Mouse (Mus musculus) limb, embryonic 15.5 days (tissue): ENCODE measurements at regions not wholly inside any gene's neighbourhood (a gene's known extent, or its start where the extent isn't known, plus 50 kb on each side); places are given as distances from the start of the nearest gene placed in this dataset.
"Not testable (repeated sequence)": the region's sequence is repeated elsewhere in the genome, so short reads cannot be mapped to it uniquely, and the experiment has no call there.

Experiments used
- ATAC-seq: fragments of 200-750 bp; cut with Nextera tagmentation; 2 replicates; pipeline ENCODE4 v1.8.0; 2017; ENCODE audit warnings: low read depth, moderate TSS enrichment; ENCODE audit not compliant: insufficient number of reproducible peaks, low FRiP score, low TSS enrichment
- H3K27ac ChIP-seq: fragments of 300-500 bp; sonication (generic); 2 replicates; pipeline ENCODE4 v1.5.1; 2015; ENCODE audit warnings: moderate library complexity, mild to moderate bottlenecking, inconsistent platforms
- H3K27me3 ChIP-seq: fragments of 300-500 bp; sonication (generic); 2 replicates; pipeline ENCODE4 v1.6.1; 2015; ENCODE audit warnings: inconsistent platforms
- H3K36me3 ChIP-seq: fragments of 300-500 bp; sonication (generic); 2 replicates; pipeline ENCODE4 v1.6.1; 2015; ENCODE audit warnings: inconsistent platforms
- H3K4me1 ChIP-seq: fragments of 300-500 bp; sonication (generic); 2 replicates; pipeline ENCODE4 v1.6.1; 2015; ENCODE audit warnings: inconsistent platforms
- H3K4me2 ChIP-seq: fragments of 300-500 bp; sonication (generic); 2 replicates; pipeline ENCODE4 v1.6.1; 2015; ENCODE audit warnings: mild to moderate bottlenecking, inconsistent platforms
- H3K4me3 ChIP-seq: fragments of 300-500 bp; sonication (generic); 2 replicates; pipeline ENCODE4 v1.5.1; 2015; ENCODE audit warnings: mild to moderate bottlenecking, inconsistent platforms
- H3K9ac ChIP-seq: fragments of 300-500 bp; sonication (generic); 2 replicates; pipeline ENCODE4 v1.6.1; 2015; ENCODE audit warnings: inconsistent platforms
- H3K9me3 ChIP-seq: fragments of 300-500 bp; sonication (generic); 2 replicates; pipeline ENCODE4 v1.6.1; 2016; ENCODE audit warnings: inconsistent platforms
- WGBS: fragments of 180-500 bp; shearing (Covaris S2); methylation state at CpG from one replicate; pipeline ENCODE4 v1.1.7; 2015; 5-methylcytosine and 5-hydroxymethylcytosine counted together

DNA sequence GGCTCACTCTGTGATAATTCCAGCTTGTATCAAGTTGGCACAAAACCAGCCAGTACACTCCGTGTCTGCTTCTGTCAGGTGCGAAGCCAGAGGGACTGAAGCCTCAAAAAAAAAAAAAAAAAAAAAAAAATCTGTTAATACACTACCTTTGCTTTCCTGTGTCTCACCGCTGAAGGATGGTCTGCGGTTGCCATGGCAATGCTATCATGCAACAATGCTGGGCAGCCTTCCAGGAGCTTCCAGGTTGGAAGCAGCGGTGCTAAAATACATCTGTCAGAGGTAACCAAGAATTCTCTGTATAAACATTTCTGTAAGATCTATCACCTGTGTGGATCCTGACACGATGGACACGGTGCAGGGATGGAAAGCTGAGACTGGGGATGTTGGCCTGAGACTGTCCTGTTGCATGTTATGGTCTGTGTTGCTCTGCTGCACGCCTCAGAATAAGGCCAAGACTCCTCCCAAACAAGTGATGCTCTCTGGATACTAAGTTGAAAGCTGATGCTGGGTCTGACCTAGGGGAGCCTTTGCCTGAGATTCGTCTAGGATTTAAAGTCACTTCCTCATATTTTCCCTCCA is 301.2 kb downstream of the Gxylt1 start:
- H3K27ac ChIP-seq, result no peak overlapping the region
- no peaks in the 10 kb centered on the region for H3K36me3 ChIP-seq
- H3K4me1 ChIP-seq, result no peaks in the 10 kb centered on the region
- H3K4me2 ChIP-seq, result no peak overlapping the region
- no peaks in the 10 kb centered on the region for H3K27me3 ChIP-seq
- H3K4me3 ChIP-seq, result no peak overlapping the region
- no peaks in the 10 kb centered on the region for H3K9me3 ChIP-seq
- ATAC-seq, result no peak
- WGBS, result 69% methylated on average over 9 of the region's 9 CpGs
- H3K9ac ChIP-seq, result no peak overlapping the region

DNA sequence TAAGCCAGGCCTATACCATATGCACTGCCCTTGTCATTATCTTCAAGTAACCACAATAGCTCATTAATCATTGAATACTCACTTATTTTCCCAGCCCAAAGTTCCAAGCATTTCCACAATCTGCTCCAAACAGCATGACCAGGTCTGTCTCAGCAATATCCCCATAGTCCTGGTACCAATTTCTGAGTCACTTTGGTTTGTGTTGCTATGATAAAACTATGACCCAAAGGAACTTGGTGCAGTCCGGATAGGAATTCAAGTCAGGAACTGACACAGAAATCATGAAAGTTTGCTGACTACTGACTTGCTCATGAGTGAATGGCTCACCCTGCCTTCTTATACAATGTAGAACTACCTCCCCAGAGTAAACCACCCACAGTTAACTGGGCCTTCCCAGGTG is 309.4 kb downstream of the Gxylt1 start:
- H3K27me3 ChIP-seq, result no peaks in the 10 kb centered on the region
- H3K9ac ChIP-seq, result no peak overlapping the region
- no peak overlapping the region for H3K27ac ChIP-seq
- H3K4me1 ChIP-seq, result no peaks in the 10 kb centered on the region
- H3K9me3 ChIP-seq, result no peaks in the 10 kb centered on the region
- no peak overlapping the region for H3K4me3 ChIP-seq
- H3K36me3 ChIP-seq, result no peaks in the 10 kb centered on the region
- H3K4me2 ChIP-seq, result no peak overlapping the region
- 86% methylated on average over 1 of the region's 1 CpGs for WGBS
- ATAC-seq, result no peak

DNA sequence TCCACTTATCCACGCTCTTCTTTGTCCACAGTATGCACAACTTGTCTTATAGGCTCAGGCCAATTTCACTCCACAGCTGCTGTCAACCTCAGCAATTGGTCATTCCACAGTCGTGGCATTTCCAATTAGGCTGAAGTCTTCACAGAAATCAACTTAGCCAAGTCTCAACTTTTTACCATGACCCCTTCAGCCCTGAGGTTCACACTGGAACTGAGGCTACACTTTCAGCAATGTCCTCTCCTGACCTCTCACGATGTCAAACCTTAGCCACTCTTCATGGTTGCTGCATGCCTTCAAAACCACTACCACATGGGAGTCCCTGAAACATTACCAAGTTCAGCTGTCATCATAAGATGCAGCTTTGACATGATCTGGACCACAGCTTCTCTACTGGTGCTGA is 310.1 kb downstream of the Gxylt1 start:
- 72% methylated on average over 3 of the region's 3 CpGs for WGBS
- ATAC-seq, result no peak
- H3K36me3 ChIP-seq, result no peaks in the 10 kb centered on the region
- no peaks in the 10 kb centered on the region for H3K9me3 ChIP-seq
- H3K27me3 ChIP-seq, result no peaks in the 10 kb centered on the region
- no peak overlapping the region for H3K27ac ChIP-seq
- no peak overlapping the region for H3K9ac ChIP-seq
- H3K4me2 ChIP-seq, result no peak overlapping the region
- H3K4me3 ChIP-seq, result no peak overlapping the region
- no peaks in the 10 kb centered on the region for H3K4me1 ChIP-seq

DNA sequence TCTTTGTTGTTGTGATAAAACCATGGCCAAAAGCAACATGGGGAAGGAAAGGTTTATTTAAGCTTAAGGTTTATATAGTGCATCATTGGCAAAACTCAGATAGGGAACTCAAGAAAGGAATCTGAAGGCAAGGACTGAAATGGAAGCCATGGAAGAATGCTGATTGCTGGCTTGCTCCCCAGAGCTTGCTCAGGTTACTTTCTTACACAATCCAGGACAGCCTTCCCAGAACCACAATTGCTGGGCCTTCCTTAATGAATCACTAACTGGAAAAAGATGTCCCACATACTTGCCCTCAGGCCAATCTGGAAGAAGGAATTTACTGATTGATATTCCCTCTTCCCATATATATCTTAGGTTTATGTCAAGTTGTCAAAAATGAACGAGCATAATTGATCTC is 310.8 kb downstream of the Gxylt1 start:
- Histone ChIP-seq H3K27me3 (no peaks in the 10 kb centered on the region), H3K9ac (no peak overlapping the region), H3K4me1 (no peaks in the 10 kb centered on the region), H3K9me3 (no peaks in the 10 kb centered on the region), H3K27ac (no peak overlapping the region), H3K4me2 (no peak overlapping the region), H3K36me3 (no peaks in the 10 kb centered on the region), H3K4me3 (no peak overlapping the region)
- WGBS, result 45% methylated on average over 1 of the region's 1 CpGs
- ATAC-seq, result no peak

DNA sequence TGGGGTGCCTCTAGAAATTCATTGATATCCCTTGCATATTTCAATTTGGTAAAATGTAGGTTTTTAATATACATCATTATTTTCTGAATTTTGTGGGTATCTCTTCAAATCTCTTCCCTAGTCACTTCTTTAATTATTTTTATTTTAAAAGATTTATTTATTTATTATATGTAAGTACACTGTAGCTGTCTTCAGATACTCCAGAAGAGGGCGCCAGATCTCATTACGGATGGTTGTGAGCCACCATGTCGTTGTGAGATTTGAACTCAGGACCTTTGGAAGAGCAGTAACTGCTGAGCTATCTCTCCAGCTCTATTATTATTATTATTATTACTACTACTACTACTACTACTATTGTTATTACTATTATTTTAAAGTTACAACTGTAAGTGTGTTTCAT is 324.1 kb downstream of the Gxylt1 start:
- not testable (repeated sequence) for H3K4me1 ChIP-seq, ATAC-seq, H3K36me3 ChIP-seq, H3K9ac ChIP-seq, H3K27me3 ChIP-seq, H3K27ac ChIP-seq, H3K9me3 ChIP-seq, H3K4me2 ChIP-seq, H3K4me3 ChIP-seq
- 84% methylated on average over 3 of the region's 3 CpGs for WGBS

DNA sequence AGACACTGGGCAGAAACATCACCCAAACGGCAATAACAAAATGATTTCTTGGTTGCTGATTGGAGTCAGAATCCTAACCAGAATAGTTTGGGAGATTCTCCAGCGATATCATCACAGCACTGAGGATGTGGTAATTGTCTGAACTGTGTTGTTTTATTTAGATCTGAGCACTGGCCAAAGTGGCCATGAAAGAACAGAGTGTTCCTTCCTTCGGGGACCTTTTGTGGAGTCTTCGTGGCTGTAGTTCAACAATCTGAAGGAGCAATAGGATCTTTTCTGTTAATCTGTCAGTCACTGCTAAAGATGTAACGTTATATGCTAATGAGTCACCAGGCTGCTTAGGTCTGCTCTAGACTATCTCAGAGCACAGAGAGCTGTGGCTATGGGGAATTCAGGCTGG is 328.8 kb downstream of the Gxylt1 start:
- Histone ChIP-seq H3K4me1 (no peaks in the 10 kb centered on the region), H3K4me2 (no peak overlapping the region), H3K27ac (no peak overlapping the region), H3K27me3 (peaks cover 3% of the 10 kb centered on the region; the same call in 1 of the 2 replicates), H3K4me3 (no peak overlapping the region), H3K9me3 (no peaks in the 10 kb centered on the region), H3K9ac (no peak overlapping the region), H3K36me3 (no peaks in the 10 kb centered on the region)
- WGBS, result 75% methylated on average over 5 of the region's 5 CpGs
- no peak for ATAC-seq

DNA sequence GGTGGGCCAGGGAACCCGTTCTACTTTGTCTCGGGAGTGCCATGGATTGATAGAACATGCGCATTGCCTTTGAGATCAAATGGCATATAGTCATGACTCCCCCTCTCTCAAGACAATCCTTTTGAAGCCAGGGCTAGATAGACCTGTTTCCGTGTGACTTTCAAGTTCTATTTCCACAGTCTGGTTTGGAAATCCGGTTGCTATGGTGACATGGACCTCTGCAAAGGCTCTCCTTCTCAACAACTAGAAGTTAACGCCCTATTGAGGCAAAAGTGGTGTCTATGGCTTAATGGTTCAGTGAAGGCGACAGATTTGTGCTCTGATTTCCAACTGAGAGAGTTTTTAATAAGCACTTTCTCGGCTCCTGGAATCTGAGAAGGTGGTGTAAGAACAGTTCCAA is 371.2 kb downstream of the Gxylt1 start:
- Histone ChIP-seq H3K9ac (no peak overlapping the region), H3K4me1 (no peaks in the 10 kb centered on the region; the same call in 1 of the 2 replicates), H3K36me3 (no peaks in the 10 kb centered on the region), H3K4me3 (no peak overlapping the region), H3K9me3 (no peaks in the 10 kb centered on the region), H3K4me2 (no peak overlapping the region), H3K27me3 (no peaks in the 10 kb centered on the region), H3K27ac (no peak overlapping the region)
- ATAC-seq, result no peak
- WGBS, result 68% methylated on average over 8 of the region's 8 CpGs

DNA sequence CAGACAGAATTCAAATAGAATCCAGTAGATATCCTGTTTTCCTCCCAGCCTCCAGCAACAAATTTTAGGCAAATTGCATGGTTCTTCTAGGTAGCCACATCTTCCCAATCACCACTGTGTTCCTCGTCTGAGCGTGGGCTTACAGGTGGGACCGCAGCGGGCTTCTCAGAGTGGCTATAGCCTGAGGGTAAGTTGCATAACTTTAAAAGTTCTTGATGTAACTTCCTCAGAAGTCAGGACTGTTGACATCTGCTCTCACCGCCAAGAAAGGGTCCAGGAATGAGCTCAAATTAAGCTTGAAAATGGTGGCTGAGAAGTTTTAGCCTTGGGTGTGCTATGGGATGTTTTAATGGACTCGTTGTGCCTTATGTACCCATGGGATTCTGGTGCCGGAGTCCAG is 377.7 kb downstream of the Gxylt1 start:
- H3K36me3 ChIP-seq, result no peaks in the 10 kb centered on the region
- H3K9me3 ChIP-seq, result no peaks in the 10 kb centered on the region
- H3K27ac ChIP-seq, result no peak overlapping the region
- H3K4me1 ChIP-seq, result no peaks in the 10 kb centered on the region
- no peak overlapping the region for H3K9ac ChIP-seq
- H3K4me2 ChIP-seq, result no peak overlapping the region
- 76% methylated on average over 7 of the region's 7 CpGs for WGBS
- H3K27me3 ChIP-seq, result no peaks in the 10 kb centered on the region
- H3K4me3 ChIP-seq, result no peak overlapping the region
- no peak for ATAC-seq

DNA sequence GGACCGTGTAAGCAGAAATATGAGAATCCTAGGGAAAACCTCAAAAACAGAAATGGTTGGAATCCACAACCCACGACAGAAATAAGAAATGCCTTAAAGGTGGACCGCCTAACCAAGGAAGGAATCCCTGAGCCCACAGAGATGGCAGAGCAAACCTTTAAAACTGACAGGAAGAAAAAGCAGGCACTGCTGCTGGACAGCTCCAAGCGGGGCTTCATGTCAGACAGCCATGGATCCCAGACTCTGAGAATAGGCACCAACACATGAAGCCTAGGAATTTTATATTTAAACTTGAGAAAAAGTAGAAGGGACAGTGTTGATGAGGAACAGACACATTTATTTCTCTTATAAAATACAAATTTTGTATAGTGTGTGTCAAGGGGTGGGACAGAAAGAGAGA is 379.1 kb downstream of the Gxylt1 start:
- no peak overlapping the region for H3K4me3 ChIP-seq
- H3K27ac ChIP-seq, result no peak overlapping the region
- WGBS, result 62% methylated on average over 4 of the region's 4 CpGs
- H3K36me3 ChIP-seq, result no peaks in the 10 kb centered on the region
- H3K27me3 ChIP-seq, result no peaks in the 10 kb centered on the region
- H3K9me3 ChIP-seq, result no peaks in the 10 kb centered on the region
- no peak for ATAC-seq
- H3K4me1 ChIP-seq, result no peaks in the 10 kb centered on the region
- no peak overlapping the region for H3K4me2 ChIP-seq
- no peak overlapping the region for H3K9ac ChIP-seq

DNA sequence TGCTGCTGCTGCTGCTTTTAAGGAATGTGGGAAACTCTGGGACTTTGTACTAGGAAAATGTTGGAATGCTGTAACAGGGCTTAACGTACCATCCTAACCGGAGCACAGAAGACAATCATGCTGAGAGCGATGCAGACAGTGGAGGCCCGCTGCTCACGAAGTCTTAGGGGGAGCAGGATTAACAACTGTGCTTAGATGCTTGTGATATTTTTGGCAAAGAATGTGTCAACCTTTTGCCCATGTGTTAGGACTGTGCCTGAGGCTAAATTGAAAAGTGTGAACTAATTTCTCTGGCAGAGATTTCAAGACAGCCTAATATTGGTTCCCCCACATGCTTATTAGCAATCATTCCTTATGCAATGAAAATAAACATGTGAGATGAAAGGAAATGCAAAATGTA is 398.5 kb downstream of the Gxylt1 start:
- H3K9me3 ChIP-seq, result no peaks in the 10 kb centered on the region
- H3K4me2 ChIP-seq, result no peak overlapping the region
- H3K4me1 ChIP-seq, result no peaks in the 10 kb centered on the region
- H3K36me3 ChIP-seq, result no peaks in the 10 kb centered on the region
- H3K9ac ChIP-seq, result no peak overlapping the region
- no peaks in the 10 kb centered on the region for H3K27me3 ChIP-seq
- H3K4me3 ChIP-seq, result no peak overlapping the region
- 63% methylated on average over 5 of the region's 5 CpGs for WGBS
- ATAC-seq, result no peak
- no peak overlapping the region for H3K27ac ChIP-seq

DNA sequence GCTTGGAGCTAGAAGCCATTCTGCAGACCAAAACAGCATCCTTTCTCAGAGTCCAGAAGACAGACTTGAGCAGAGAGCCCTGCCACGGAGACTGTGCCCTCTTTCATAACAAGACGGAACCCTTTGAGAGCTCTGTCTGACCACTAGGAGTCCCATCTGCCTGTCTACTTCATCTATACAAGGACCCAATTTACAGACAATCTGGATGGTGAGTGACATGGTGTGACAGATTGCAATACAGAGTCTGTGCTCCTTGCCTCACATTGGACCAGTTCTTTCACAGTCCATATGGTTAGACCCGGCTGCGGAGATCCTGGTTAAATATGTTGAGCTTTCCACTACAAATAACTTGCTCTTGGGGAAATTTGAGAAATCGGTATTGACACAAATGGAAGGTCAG is 410.9 kb downstream of the Gxylt1 start:
- 79% methylated on average over 5 of the region's 5 CpGs for WGBS
- Histone ChIP-seq H3K9me3 (no peaks in the 10 kb centered on the region), H3K4me3 (no peak overlapping the region), H3K4me1 (no peaks in the 10 kb centered on the region), H3K9ac (no peak overlapping the region), H3K36me3 (no peaks in the 10 kb centered on the region), H3K4me2 (no peak overlapping the region), H3K27ac (no peak overlapping the region), H3K27me3 (no peaks in the 10 kb centered on the region)
- no peak for ATAC-seq

DNA sequence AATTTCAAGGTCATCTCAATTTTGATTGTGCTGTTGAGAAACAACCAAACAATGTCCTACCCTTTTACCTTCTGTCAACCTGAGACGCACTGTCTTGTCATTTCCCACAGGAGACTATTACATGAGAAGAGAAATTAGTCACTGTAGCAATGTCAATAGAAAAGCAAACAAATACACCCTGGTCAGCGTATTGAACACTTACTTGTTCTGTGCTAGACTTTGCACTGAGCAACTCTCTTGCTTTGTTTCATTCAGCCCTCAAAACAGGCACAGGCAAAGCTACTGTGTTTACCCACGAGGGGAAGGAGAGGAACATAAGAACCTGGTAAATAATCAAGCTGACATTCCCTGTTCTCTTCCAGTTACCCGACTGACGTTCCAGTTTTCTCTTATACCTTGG is 424.1 kb downstream of the Gxylt1 start:
- no peak overlapping the region for H3K4me3 ChIP-seq
- no peak for ATAC-seq
- 64% methylated on average over 5 of the region's 5 CpGs for WGBS

DNA sequence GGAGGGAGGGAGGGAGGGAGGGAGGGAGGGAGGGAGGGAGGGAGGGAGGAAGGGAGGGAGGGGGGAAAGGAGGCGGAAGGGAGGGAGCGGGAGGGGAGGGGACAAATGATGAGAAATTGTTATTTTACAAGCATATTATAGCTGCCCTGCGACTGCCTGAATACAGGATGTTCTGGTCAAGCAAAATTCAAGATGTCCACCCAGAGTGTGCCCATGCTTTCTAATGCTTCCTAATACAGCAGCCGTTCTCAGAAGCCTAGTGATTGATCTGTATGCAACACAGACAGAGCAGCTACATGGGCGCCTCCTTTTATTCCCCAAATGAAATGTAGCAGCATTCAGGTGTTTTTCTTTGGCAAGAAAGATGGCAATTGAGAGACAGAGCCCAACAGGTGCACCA is 434.9 kb downstream of the Gxylt1 start:
- H3K36me3 ChIP-seq, result no peaks in the 10 kb centered on the region
- H3K4me1 ChIP-seq, result no peaks in the 10 kb centered on the region
- H3K4me2 ChIP-seq, result no peak overlapping the region
- WGBS, result 66% methylated on average over 5 of the region's 5 CpGs
- no peak overlapping the region for H3K27ac ChIP-seq
- no peak overlapping the region for H3K9ac ChIP-seq
- ATAC-seq, result no peak
- no peaks in the 10 kb centered on the region for H3K27me3 ChIP-seq
- no peak overlapping the region for H3K4me3 ChIP-seq
- no peaks in the 10 kb centered on the region for H3K9me3 ChIP-seq

More for the DNA sequence above, 424.1 kb downstream of the Gxylt1 start:
- Histone ChIP-seq H3K27me3 (no peaks in the 10 kb centered on the region), H3K4me2 (no peak overlapping the region), H3K36me3 (no peaks in the 10 kb centered on the region), H3K9me3 (no peaks in the 10 kb centered on the region), H3K27ac (no peak overlapping the region), H3K9ac (no peak overlapping the region), H3K4me1 (no peaks in the 10 kb centered on the region)
